Mouse (Mus musculus) frontal cortex, adult (tissue): ENCODE data around the gene Amigo1.
"Not testable (repeated sequence)": the region's sequence is repeated elsewhere in the genome, so short reads cannot be mapped to it uniquely, and the experiment has no call there.

ENCODE experiments used
- ATAC-seq: cut with Nextera tagmentation; 2 replicates; pipeline ENCODE4 v1.9.2; 2017; ENCODE audit warnings: mild to moderate bottlenecking, moderate library complexity, mixed read lengths; ENCODE audit not compliant: low TSS enrichment

Gene Amigo1

DNA sequence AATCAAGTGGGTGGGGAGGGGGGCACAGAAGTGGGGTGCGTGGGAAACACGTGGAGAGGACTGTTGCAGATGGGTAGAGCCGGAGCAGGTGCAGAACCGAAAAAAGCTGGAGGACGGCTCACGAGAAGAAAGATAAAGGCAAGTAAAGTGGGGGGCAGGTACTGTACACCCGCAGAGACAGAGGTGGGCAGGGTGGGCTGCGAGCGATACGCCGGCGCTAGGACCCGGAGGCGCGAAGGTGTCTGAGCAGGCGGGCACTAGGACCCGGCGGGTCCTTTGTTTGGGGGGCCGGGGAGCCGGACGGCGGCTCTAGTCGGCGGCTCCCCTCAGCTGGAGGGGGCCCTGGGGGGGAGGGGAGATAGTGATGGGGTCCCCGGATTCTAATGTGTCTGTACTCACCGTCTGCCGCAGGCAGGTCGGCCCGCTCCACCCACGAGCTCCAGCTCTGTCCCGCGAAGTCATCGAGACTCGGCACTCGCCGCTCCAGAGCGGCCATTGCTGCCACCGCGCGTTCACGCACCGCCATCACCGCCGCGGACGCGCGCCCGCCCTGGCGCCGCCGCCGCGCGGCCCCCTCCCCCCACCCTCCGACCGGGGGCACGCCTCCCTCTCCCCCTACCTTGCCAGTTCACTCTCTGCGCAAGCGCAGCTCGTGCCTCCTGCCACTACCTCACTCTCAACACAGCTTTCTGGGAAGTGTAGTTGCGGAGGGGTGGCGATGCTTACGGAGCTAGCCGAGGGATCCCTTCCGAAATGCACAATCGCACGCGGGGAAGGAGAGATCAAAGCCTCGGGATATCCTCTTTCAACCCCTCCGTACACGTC lies 24.0 kb downstream of the Amigo1 start:
- ATAC-seq, result peak; percentile 80

DNA sequence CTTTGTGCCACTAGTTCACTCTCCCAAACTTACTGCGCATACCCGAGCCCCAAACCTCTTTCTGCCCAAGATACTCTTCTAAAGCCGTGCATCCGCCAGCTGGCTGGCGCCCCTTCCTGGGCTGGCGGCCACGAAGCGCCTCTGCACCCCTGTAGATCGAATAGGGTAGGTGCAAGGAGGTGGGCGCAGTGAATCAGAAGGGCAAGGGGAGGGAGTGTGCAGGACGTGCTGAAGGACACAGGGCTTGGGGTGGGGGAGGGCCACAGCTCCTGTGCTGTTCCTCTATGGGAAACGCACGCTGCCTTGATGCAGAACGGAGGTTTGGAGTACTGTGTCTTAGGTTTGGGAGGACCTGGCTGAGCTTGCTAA lies 24.6 kb downstream of the Amigo1 start, which contains the start of gene Atxn7l2:
Atxn7l2 (minus strand) TSS at position 164 of the 369 bp plus-strand sequence.
- ATAC-seq, result peak; percentile 64

DNA sequence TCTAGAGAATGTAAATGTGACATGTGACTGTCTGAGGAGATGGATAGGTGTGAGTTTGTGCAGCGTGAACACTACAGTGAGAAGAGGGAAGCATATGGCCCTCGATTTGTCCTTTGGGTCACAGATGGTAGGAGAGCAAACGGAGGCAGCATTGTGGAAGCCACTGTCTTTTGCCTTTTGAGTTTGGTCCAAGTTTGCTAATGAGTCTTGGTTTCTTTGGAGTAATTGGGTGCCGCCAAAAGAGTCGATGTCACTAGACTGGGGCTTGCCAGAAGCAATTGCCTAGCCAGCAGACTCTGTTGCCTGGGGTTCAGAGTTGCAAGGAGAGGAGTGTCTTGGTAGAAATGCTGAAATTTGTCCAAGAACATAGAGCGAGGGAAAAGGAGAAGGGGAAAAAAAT lies 25.7 kb downstream of the Amigo1 start:
- no peak for ATAC-seq

DNA sequence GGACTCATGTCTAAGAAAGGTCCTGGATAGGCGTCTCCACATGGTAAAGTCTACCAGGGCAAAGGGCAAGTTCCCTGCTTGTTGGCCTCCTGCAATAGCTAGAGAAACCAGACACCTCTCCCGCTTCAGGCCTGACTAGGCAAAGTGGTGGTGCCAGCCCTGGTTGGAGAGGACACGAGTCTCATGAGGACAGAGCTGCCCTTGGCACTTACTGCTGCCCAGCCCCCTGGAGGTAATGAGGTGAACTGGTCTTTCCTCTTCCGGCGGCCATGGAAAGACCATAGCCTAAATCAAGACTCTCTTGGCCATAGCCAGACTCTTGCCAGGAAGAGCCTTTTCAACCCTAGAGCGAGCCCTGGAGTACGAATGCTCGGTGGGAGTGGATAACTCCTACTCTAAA lies 26.3 kb downstream of the Amigo1 start:
- ATAC-seq, result no peak

DNA sequence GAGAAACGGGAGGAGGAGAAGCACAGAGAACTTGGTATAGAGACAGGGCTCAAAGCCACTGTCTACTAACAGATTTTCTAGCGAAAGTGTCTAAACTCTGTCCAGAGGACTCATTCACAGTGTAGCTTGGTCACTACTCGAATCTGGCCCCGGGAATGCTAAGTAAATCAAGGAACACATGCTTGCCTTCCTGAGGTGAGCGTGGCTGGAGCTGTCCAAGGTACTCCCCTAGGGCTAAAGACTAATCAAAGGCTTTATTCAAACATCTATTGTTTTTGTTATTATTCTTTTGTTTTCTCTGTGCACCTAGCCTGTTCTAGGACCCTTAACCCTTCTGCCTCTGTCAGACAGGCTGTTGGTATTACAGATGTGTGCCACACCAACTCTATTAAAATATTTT lies 28.6 kb downstream of the Amigo1 start:
- ATAC-seq, result no peak

DNA sequence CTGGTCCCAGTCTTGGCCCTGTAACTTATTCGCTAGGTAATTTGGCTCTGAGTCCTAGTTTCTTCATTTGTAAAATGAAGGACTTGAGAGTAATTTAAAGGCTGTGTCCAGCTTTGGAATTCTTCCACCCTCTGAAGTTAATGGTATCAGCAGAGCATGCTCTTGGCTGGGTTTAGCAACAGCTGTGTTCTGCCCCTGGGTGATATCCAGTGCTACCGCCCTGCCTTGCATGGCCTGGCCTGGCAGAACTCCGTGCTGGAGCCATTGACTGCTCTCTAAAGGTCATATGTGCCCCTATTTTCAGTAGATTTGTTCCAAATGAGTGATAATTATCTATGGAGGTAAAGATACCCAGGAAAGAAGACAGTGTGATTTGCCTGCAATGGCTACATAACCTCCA lies 34.5 kb downstream of the Amigo1 start:
- ATAC-seq, result no peak

DNA sequence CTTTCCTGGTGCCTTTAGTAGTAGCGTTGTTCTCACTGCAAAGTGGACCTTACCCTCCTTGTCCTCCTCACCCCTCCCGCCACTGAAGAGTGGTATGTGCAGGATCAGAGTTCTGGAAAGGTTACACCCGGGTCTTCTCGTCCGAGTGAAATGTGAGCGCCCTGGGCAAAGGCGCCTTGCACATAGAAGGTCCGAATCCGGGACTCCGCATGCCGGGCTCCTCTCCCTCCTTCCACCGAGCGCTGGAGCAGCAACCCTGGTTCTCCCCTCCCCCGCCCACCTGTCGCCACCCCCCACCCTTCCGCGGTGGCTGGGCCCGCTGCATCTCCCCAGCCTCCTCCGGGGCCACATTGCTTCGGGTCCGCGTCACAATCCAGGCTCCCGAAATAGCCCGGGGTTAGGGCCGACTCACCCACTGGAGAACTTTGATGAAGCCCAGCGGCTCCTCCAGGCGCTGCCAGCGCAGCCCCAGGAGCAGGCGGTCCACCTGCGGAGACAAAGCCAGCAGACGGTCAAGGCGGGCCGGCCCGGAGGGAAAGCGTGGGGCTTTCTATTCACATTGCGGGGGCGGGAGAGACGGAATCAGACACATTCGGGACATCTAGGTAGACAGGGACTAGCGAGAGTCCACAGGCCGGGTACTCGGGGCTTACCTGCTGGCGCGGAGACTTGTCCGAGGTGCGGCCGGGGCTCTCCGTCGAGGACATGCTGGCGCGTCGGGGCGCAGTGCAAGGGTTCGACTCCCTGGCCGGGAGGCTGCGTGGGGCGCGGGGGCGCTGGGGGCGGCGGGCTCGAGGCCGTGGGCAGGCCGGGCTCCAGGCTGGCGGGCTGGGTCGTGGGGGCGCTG lies 39.8 kb downstream of the Amigo1 start:
- peak; percentile 45 for ATAC-seq

DNA sequence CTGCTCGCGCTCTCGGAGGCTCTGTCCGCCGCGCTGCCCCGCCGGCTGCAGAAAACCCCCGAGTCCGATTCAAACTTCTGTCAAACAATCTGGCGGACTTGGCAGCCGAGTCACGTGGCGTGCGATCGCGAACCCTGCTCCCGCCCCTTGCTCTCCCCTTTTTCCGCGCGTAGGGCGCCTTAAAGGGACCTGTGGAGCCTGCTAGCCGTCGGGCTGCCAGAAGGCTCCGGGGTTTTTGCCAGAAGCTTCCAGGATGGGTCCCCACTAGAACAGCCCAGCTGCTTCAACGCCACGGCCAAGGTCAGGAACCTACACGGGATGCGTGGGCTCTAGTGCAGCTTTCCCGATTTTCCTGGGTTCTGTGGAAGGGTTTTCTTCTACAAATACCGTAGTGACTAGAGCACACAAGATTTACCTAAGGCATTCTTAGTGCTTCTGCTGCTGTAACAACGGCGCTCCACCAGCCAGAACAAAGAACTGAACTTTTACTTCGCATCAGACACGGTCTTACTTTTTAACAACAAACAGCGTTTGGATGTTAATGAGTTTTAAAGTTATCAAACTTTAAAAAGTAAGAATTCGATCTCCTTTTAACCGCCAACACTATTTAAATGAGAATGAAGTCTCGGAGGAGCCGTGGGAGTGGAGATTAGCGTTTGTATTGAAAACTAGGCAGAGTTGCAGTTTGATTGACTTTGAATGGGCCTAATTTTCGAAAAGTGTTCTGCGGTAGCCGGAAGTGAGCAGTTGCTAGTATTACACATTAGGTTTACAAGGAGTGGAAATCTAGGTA lies 40.6 kb downstream of the Amigo1 start, which contains the start of gene Sypl2:
Sypl2 (minus strand) TSS at position 91 of the 793 bp plus-strand sequence.
- peak; percentile 32; the same call in 1 of the 2 replicates for ATAC-seq

DNA sequence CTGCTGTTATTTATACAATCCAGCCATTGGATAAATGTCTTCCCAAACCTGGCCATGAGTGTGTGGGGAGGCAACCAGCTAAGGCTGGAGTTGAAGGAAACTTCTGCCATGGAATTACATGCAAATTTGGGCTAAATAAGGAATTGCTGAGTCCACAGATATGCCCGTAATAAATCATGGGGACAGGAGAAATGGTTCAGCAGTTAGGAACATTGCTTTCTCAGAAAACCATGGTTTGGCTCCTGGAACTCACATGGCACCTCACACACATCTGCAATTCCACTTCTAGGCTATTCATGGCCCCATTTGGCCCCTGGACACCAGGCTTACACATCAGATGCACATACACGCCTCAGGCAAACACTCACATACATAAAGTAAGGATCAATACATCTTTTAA lies 41.4 kb downstream of the Amigo1 start:
- no peak for ATAC-seq

DNA sequence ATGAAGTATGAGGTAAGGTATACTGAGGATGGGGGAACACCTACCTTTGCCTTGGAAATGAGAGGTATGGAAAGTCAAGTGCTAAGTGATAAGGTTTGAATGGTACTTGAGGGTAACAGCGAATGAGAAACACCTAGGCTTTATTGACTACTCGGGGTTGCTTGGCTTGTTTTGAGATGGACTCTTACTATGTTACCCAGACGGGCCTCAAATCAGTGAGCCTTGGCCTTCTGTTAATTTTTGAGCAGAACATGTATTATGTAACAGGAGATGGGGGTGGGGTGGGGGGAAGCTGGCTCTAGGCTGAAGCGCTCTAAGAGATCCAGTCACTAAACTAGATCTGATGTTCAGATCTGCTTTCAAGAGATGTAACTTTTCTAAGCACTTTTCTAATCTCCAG lies 45.5 kb downstream of the Amigo1 start:
- ATAC-seq, result no peak

DNA sequence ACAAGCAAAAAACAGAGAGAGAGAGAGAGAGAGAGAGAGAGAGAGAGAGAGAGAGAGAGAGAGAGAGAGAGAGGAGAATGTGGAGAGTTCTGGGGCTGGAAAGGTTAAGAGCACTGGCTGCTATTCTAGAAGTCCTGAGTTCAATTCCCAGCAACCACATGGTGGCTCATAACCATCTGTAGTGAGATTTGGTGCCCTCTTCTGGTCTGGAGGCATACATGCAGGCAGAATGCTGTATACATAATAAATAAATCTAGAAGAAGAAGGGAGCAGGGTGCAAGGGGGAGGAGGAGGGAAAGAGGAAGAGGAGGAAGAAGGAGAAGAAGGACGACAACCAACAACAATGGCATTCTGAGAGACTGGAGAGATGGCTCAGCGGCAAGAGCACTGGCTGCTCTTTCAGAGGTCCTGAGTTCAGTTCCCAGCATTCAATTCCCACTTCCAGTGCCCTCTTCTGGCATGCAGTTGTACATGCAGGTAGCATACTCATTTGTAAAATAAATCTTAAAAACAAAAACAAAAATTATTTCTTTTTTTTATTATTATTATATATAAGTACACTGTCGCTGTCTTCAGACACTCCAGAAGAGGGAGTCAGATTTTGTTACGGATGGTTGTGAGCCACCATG lies 51.5 kb downstream of the Amigo1 start:
- ATAC-seq, result not testable (repeated sequence)

DNA sequence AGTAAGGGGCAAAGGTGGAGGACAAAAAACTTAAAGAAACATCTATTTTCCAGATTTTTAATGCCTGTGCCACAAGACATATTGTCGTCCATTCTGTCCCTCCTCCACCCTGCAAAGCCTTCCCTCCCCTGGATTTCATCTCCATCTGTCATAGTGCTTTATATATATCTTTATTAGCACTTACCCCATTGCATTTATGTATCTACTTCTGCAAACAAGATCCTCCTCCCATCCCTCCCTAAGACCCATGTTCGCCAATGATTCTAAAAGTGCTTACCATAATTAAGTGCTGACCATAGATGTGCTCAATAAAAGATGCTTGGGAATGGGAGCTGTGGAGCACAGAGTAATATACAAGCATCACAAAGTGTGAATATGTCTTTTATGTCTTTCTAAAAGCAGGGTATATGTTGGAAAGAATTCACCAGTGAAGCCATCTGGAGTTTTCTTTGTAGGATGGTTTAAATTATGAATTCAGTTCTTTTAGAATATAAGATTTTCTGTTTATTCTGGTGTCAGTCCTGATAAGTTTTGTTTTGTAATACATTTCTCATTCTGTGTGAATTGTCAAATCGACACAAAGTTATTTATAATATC lies 55.2 kb downstream of the Amigo1 start:
- peak; percentile 81 for ATAC-seq
